Mouse (Mus musculus): ENCODE data around the gene Plekhb2.

The Plekhb2 gene

DNA sequence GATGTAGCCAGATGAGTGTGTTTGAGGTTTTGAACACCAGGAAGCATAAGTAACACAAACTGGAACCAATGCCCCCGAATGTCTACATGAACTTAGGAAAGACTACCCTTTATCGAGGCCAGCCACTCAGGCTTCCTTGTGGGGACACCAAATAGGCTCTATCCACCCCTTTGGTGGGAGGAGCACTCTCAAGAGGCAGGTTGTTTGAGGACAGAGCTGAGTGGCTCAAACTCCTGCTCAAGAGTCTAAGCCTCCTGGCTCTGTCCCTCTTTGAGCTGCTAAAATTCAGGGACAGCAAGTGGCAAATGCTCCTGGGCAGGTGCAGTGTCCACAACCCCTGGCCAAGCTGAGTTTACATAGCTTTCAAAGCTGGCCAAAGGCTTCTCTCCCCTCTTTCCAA is 14.9 kb upstream of the Plekhb2 start:
- no peak for DNase-seq

DNA sequence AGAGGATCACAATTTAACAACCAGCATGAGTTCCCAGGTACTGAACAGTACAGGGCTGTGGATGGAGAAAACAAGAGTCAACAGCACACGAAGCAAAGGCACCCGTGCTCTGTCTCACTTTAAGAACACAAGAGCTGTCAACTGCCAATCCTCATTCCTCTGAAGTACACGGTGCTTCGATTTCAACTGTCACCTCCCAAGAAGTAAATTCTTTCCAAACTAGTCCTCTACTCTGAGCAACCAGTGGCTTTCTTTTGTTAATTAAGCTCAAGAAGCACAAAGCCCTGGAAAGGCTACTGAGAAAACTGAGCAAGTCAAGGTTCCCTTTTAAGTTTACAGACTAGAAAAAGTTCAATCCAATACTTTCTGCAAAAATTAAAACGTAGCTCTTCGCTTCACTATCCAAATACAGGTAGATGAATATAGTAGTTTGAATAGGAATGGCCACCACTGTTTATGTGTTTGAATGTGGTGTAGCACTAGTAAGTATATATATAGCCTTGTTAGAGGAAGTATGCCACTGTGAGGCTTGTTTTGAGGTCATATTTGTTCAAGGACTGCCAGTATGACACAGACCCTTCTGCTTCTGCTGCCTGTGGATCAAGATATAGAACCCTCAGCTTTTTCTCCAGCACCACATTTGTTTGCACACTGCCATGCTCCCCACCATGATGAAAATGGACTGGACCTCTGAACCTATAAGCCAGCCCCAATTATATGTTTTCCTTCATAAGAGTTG is 11.7 kb upstream of the Plekhb2 start:
- DNase-seq, result no peak

DNA sequence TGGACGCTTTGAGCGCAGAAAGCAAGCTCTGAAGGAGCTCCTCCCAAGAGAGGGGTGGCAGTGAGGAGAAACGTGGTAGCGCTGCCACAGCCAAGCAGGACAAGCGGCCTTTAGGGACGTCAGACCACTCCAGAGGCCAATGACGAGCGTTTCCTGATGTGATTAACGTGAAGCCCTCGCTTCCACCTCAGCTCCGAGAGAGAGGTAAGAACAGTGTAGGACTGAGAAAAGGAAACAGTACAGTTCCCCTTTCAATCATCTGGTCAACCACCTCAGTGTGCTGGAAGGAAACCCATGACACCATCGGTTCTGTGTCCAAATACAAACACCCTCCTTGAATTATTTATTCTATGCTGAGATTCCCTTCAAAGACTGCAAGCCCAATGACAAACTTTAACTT is 10.5 kb upstream of the Plekhb2 start:
- no peak for DNase-seq

DNA sequence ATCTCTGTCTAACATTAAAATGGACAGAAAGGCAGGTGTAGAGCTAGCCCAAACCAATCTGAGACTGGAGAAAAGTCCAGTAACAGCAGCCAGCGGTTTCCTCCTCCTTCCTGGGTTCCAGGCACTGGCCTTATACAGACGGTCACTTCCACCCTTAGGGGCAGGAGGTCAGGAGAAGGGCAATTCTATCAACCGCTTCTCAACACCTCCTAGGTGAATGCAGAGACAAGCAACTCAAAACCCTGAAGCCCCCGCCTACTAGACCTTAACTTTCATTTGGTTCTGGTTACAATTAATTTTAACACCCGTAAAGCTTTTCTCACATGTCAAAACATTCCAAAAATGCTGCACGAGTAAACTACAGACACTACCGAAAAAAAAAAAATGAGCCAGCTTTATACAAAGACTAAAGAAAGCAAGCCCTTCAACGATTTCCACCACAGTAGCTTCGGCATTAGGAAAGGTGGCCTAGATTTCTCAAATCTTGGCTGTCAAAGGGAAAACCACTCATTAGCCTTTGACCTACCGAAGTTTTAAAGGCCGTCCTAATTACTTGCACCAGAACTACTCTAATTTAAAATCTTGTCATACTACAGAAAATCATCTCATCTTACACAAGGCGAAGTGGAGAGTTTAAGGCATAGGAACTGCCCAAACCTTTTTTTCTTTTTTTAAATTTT is 7.9 kb upstream of the Plekhb2 start:
- DNase-seq, result no peak

DNA sequence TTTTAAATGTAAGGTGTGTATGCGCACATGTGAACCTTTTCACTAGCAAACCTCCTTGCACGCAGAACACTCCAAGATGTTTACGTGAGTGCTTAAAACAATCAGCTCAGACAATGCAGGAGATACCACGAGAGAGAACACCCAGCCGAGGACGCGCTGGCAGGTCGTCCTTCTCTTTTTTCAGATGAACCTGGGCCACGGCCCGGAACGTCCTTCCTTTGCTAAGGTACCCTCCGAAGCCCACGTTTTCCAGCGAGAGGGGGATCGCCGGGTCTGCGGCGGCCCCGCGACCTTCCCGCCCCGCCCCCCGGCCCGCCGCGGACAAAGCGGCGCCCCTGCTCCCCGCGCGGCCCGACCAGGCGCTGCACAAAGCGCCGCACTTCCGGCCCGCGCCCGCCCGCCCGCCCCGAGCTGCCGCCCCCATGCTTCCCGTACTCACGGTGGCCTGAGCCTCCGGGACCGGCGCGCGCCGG is 7.4 kb upstream of the Plekhb2 start:
- DNase-seq, result peak; percentile 76

DNA sequence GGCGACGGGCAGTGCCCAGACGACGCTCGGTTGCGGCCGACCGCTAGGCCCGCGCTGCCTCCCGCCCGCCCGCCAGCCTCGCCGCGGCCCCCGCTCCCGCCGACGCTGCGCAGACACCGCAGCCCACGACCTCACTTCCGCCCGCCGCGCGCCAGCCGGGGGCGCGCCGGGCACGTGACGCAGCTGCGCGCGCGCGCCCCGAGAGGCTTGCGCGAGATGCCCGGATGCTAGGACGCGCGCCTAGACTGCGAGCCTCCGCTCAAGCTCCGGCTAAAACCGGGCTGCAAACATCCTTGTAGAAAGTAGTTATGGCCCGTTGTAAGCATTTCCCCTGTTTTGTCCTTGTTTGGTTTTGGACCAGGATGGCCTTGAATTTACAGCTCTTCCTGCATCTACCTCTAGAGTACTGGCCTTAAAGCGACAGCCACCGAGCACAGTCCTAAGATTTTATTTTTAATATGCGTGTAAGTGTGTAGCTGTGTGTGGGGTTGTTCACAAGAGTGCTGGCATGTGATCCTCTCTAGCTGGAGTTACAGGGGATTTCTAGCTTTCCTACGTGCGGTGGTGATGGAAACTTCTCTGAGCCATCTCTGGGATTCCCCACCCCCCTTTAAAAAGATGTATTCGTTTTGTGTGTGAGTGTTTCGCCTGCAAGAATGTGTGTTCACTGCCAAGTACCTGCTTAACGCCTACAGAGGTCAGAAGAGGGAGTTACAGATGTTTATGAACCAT is 6.7 kb upstream of the Plekhb2 start, which contains the start of gene Fam168b:
Fam168b (minus strand) TSS at position 179 of the 732 bp plus-strand sequence.
- DNase-seq, result peak; percentile 90

DNA sequence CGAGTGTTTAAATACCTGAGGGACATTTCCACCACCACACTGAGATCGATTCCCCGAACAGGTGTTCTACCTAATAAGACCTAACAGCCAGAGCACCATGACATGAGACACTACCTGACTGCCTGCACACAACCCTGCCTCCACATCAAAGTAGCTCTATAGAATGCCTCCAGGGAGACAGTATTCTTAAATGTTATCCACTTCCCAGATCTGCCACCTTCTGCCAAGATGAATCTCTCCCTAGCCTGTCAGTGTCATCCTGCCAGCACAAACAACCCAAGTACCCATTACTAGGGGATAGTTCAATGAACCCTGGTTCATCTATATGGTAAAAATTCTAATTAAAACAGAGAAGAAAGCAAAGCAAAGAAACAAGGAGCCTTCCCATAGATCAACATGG is 2.7 kb upstream of the Plekhb2 start:
- DNase-seq, result no peak

DNA sequence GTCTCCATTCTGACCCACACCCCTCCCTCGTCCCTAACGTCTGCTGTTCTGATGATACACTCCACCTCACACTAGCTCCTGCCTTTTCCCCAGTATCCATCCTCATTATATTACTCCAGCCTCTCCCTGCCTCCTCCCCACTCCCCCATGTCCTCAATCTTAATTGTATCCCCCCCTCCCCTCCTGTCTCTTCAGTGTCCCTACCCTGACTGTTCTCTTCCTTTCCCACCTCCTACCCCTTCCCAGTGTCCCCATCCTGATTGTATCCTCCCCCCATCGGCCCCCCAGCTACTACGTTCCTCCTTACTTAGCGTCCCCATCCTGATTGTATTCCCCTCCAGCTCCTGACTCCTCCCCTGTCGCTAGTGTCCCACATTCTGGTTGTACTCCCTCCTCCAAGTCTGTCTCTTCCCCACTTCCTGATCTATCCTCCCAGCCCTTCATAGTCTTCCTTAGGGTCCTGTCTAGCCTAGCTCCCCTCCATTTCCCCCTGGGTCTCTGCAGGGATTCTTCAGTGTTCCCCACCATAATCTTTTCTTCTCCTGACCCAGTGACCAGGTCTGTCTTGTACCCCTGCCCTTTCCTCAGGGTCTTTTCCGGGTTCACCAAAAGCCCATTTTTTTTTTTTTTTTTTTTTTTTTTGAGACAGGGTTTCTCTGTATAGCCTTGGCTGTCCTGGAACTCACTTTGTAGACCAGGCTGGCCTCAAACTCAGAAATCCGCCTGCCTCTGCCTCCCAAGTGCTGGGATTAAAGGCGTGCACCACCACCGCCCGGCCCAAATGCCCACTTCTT is 764 bp downstream of the Plekhb2 start:
- DNase-seq, result no peak

DNA sequence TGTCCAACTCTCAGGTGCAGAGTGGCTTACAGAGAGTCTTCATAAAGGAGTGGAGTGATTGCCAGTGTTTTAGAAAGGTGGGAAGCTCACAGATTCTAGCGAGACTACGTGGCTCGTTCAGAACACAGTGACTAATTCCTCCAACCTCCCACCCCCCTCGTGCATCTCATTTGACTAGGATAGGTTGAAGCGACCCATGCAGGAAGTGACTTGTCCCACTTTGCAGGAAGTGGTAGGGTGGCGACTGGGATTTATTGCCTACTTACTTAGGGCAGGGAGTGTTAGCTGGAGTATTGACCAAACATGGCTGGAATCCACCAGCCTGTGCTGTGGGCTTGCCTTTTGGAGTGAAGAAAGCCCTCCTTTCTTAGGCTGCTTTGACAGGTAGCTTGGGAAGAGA is 1.8 kb downstream of the Plekhb2 start:
- peak; percentile 41 for DNase-seq

DNA sequence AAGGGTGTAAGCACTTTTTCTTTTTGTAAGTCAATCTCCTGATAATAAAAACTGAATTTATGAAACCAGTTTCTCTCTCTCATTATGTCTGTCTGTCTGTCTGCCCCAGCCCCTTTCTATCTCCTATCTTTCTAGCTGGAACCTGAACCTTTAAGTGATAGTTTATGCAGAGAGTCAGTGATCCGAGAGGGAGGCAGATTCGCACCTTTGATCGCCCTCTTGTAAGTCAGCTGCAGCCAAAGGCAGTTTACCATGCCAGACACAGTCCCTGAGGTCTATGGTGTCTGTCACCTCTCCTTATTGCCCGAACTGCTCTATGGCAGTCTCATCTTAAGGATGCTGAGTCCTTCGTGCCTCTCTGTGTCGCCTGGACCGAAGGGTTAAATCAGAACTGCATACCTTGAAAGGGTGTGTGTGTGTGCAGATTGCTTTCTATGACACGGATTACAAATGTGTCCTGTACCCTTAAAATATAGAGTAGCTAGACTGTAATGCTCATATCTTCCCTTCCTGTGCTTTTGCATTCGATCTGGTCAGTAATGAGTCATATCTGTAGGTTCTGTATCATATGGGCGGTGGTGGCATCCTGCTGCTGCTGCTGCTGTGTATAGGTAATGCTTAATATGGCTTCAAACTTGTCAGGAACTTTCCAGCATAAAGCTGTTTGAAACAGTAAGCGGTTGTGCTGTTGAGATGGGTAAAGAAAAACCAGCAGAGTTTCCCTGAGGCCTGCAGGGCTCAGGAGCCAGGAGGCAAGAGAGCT is 2.5 kb downstream of the Plekhb2 start:
- no peak for DNase-seq

DNA sequence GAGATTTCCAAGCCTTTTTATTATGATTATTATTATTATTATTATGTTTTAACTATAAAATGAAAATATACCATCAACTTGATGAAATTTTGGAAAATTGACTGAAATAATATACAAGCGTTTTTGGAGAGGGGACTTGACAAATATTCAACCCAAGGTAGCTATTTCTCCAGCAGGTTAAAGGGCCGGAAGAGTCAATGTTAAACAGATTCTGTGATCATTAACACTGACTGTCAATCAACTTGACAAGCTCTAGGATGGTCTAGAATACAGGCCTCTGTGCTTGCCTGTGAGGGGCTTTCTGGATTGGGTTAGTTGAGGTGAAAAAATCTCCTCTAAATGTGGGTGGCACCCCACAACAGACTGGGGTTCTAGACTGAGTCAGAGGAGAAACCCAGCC is 4.0 kb downstream of the Plekhb2 start:
- DNase-seq, result no peak

DNA sequence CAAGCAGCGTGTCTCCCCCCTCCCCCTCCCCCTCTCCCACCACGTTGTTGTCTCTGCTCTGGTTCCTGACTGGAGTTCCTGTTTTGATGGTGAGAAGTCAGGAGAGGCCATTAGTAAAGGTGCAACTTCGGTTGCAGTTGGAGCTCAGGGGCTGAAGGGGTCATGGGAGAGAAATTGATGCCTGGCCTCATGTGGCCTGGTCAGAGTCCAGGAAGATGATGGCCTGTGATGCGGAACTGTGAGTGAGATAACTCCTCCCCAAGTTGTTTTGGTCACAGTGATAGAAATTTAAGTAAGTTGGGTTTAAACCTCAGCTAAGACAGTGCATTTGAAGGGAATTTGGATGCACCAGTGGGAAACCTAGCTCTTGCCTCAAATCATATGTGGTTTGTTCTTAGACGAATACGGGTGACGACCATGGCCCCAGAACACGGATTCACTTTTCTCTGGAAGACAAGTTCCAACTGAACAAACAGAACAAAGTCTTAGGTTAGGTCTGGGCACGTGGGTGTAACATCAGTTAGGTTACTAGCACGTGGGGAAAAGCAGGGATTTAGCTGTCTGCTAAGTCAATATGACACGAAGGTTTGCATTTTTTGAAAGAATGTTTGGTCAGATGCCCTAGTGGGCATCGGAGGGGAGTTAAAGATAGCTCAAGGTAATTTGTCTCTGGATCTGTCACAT is 5.4 kb downstream of the Plekhb2 start:
- no peak for DNase-seq

DNA sequence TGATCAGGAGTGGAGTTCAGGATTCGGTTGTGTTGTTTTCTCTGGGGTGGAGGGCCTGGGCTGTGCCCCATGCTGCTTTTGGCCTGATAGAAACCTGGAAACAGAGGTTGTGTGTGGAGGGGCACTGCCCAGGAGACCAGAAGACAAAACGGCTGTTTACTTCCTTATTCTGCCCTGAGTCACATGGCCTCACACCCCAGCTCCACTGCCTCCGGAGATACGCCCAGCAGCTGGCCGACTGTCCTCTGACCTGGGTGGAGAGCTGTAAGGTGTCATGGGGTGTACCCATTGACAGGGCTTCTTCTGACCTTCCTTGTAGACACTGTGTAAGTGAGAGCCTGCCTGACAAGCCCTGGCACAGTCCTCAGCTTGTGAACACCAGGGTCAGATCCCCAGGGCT is 8.9 kb downstream of the Plekhb2 start:
- no peak for DNase-seq

DNA sequence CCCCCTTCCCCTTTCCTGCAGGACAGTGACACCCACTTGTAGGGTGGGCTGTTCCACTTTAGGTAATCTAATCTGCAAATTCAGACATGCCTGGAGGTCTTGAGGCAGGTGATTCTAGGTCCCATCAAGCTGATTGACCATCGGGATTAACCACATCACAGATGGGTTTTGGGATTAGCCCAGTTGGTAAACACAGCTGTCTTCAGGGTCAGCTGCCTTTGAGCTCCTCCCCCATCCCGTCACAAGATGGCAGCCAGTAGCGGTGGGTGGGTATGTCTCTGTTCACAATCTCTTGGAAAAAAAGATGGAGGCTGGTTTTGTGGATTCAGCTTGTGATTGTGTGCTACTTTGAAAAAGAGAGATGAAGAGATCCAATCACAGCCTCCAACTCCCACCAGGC is 10.0 kb downstream of the Plekhb2 start:
- DNase-seq, result no peak

DNA sequence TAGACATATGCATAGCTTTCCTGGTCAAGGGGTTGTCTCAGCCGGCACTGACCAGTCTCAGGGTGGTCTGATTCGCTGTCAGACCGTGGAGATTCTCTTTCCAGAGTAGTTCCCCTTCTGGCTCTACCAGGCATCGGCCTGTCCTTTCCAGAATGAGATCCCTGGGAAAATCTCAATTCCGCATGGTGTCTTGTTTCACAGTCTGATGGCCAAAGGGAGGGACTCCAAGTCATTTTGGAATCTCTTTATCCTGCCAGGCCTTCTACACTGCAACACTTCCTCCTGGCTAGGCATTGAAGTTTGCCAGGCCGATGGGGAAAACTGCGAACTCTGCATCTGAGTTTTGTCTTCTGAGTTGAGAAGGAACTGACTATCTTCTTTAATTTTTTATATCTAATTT is 10.4 kb downstream of the Plekhb2 start:
- no peak for DNase-seq

DNA sequence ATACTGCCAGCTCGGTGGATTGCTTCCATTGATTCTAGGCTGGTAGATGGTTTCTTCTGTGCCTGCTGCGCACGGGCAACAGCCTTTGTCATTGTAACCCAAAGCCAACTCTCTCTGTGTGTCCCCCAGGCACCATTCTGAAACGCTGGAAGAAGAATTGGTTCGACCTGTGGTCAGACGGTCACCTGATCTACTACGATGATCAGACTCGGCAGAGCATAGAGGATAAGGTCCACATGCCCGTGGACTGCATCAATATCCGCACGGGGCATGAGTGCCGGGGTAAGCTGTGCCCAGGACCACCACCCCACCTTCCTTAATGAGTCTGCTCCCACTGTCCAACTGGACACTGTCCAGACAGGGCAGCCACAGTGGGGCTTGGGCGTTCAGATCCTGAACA is 13.1 kb downstream of the Plekhb2 start:
- DNase-seq, result no peak

DNA sequence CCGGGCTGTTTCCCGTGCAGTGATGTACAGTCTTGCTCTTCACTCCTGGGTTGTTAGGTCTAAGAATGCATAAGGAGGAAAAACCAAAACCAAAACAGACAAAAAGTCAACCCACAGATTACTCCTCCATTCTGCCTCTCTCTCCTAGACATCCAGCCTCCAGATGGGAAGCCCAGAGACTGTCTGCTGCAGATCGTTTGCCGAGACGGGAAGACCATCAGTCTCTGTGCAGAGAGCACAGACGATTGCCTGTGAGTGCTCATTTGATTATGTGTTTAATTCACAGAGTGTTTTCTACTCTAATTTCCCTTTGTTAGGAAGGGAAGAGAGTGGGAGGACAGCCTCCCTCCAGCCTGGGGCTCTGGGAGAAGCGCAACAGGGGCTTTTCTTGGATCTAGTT is 13.5 kb downstream of the Plekhb2 start:
- DNase-seq, result no peak

DNA sequence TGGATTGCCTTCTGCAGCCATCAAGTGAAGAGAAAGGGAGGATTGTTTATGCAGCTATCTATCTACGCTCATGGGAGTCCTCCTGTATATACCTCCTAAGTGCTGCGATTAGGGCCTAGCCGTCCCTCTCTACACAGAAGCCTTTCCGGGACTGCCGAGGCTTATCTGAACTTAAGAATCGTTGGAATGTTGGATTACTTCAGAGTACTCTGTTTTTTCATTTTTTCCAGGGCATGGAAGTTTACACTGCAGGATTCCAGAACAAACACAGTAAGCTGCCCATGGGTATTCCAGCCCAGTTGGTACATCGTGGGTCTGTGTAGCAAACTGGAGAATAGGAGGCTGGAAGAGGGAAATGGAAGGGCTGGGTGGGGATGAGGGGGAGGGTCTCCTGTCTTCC is 14.5 kb downstream of the Plekhb2 start:
- no peak for DNase-seq

DNA sequence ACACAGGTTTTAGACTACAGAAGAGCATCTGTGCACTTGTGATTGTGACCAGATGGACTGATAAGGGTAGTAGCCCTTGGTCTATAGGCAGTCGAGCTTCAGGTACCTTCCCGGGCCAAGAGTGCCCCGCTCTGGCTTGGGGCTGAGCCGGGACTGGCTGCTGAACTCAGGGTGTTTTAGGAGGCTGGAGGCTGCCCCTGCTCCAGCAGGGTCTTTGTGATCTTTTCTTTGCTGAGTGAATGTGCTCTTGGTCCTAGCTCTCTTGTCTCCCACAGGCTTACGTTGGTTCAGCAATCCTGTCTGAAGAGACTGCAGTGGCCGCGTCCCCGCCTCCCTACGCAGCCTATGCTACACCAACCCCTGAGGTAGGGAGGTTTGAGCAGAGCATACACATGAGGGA is 16.1 kb downstream of the Plekhb2 start:
- no peak for DNase-seq

DNA sequence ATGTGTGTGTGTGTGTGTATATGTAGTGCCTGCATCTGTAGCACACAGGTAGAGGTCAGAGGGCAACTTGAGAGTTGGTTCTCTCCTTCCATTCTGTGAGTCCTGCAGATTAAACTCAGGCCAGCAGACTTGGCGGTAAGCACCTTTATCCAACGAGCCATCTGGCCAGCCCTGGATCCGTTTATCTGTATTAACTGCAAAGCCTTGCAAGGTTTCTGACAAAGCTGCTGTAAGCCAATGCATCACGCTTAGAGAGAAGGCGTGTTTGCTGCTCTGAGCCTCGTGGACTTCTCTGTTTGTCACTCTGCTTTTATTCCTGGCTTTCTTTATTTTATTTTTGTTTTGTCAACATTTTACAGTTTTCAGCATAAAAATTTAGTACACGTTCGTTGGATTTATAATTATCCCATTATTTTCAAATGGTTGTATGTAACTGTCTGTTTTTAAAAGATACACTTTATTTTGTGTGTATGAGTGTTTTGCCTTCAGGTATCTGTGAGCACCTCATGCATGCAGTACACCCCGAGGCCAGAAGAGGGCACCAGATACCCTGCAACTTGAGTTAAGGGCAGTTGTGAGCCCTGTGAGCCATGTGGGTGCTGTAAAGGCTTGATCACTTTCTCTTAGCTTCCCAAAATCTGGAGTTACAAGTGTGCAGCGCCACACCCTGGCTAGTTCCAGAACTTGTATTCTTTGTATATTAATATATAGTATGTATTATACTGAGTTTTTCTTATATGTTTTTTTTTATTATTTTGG is 17.2 kb downstream of the Plekhb2 start:
- DNase-seq, result peak; percentile 94

DNA sequence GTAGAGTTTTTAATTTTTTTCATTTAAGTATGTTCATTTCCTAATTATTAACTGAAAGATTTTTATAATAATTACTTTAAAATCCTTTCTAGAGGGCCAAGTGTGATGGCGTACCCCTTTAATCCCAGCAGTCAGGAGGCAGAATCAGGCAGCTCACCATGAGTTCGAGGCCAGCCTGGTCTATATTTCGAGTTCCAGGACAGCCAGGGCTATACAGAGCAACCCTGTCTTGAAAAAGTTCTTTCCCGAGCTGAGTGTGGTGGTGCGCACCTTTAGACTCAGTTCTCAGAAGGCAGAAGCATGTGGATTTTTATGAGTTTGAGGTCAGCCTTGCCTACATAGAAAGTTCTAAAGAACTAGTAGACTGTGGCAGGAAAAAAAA is 17.8 kb downstream of the Plekhb2 start:
- no peak for DNase-seq

Measured in thymus, postnatal 25 days (tissue).